Mouse (Mus musculus) C3H10T1/2 (cell line): Measurements from ENCODE around the gene Sord. TPM values are rescaled to one million over a fixed set of nuclear protein-coding genes. Genes with fewer than 3 reads are reported as not detected.

Source experiments
- polyA plus RNA-seq, 2 experiments: library from polyadenylated mRNA; unstranded; fragments of >200 nt; fragmentation: generic; extraction: Trizol; gene quantifications; one replicate each; pipeline ENCODE4 v1.2.1; 2012; ENCODE audit warnings: missing spikeins in 2 of 2

Sord gene
- polyA plus RNA-seq: 10 to 100 TPM; 18.1 to 71.8 TPM

GRCm38 (mm10) chr2:122234611-122235288, at the start of gene Sord:
Gene Sord (plus strand): TSS chr2:122234749.

GRCm38 (mm10) chr2:122186106-122186505, 48.4 kb upstream of the Sord start, which contains the start of the genes Patl2 and Terb2:
Gene Patl2 (minus strand): TSS chr2:122186189.
Gene Terb2 (plus strand): TSS chr2:122186272.

DNA sequence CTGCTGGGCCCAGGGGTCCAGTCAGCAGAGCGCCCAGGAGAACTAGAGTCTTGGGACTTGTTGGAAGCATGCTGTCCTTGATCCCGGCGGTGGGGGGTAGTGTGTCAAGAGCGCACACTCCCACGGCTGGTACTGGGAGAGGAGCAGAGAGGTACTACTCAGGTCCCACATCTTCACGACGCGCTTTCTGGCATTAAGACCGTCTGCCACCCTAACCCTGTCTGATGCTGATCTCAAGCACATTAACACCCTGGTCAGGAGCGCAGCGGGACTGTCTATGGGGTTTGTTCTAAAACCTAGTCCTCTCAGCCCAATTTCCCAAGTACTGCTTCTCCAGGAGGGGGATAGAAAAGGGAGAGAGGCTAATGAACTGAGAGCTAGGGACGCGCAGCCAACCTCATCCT, 63.5 kb downstream of the Sord start, which contains the start of gene Duox2:
Gene Duox2 (minus strand): TSS at position 354 of the 404 bp plus-strand sequence.

DNA sequence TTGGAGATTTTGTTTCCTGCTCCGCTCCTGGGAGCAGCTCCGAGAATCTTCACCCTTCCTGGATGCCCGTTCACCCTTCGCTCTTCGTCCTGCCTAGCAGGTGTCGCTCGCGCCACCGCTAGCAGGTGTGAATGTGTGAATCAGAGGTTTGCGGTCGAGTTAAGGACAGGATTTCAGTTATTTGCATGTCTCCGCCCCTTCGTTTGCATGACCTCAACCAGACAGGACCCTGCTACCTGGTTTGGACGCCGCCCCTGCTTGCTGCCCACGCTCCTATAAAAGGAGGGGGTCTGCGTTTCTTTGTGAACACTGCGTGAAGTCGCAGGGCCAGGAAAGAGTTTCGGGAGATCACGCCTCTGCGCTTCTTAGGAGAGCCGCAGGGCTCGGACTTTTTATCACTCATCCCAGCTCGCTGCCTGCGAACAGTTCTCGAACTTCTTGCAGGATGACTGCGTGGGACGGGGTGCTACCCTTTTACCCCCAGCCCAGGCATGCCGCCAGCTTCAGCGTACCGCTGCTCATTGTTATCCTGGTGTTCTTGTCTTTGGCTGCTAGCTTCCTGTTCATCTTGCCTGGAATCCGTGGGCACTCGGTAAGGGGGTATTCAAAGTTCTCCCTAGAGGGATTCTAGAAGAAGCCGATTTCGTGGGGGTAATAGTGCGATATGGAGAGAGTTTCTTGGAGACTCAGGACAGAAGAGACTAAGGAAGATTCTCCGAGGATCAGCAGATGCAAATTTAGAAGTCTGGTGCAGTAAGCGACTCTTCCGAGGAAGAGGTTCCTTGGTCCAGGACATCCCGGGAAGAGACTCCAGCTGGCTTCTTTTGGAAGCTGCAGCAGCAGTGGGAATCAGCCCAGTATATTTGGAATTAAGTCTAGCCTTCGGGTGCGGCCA, 64.3 kb downstream of the Sord start, which contains the start of gene Duoxa2:
Gene Duoxa2 (plus strand): TSS at position 305 of the 895 bp plus-strand sequence.

DNA sequence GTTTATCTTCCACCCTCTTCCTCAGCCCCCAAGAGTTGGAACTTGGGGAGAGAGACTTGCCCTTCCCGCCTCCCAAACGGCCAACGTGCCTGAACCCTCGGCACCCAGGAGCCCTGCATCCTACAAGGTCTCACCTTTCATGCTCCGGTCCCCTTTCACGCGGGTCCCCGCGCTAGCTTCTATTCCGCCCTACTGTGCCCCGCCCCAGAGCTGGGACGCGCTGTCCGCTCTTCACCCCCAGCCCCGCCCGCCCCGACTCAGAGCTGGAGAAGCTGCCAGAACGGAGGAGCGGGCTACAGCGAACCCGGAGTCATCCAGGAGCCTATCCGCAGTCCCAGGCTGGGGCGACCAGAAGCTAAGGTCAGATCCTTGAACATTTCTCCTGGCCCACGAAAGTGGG, 79.0 kb downstream of the Sord start, which contains the start of gene Duoxa1:
Gene Duoxa1 (minus strand): TSS at position 195 of the 400 bp plus-strand sequence.

Other genes with a start within 250 kb of the Sord start
- gene Eif3j1, start 206.2 kb upstream of the Sord start, polyA plus RNA-seq: 1 to 10 TPM in 1 of 2 experiments, under 1 TPM in 1; 0.87 to 2.5 TPM
- 1 to 10 TPM; 1.0 to 6.2 TPM for gene Spg11, start 116.4 kb upstream of the Sord start, polyA plus RNA-seq
- gene B2m, start 87.1 kb upstream of the Sord start, polyA plus RNA-seq: 100 to 1,000 TPM; 249 to 350 TPM
- under 1 TPM; 0.02 to 0.08 TPM for gene Trim69, start 74.0 kb upstream of the Sord start, polyA plus RNA-seq
- gene Patl2, start 48.6 kb upstream of the Sord start, polyA plus RNA-seq: under 1 TPM in 1 of 2 experiments, not detected in 1; 0.04 TPM
- not detected for gene Terb2, start 48.5 kb upstream of the Sord start, polyA plus RNA-seq
- under 1 TPM; 0.04 to 0.06 TPM for gene Duox2, start 63.7 kb downstream of the Sord start, polyA plus RNA-seq
- not detected for gene Duoxa2, start 64.2 kb downstream of the Sord start, polyA plus RNA-seq
- gene Duoxa1, start 79.0 kb downstream of the Sord start, polyA plus RNA-seq: 1 to 10 TPM in 1 of 2 experiments, under 1 TPM in 1; 0.72 to 4.2 TPM
- under 1 TPM; 0.06 to 0.41 TPM for gene Duox1, start 80.9 kb downstream of the Sord start, polyA plus RNA-seq
- 10 to 100 TPM; 29.9 to 36.6 TPM for gene Shf, start 134.4 kb downstream of the Sord start, polyA plus RNA-seq
- gene Slc28a2, start 191.7 kb downstream of the Sord start, polyA plus RNA-seq: under 1 TPM; 0.01 to 0.02 TPM